ENCODE assay signal across 17 mouse cellular contexts in the genomic region with DNA sequence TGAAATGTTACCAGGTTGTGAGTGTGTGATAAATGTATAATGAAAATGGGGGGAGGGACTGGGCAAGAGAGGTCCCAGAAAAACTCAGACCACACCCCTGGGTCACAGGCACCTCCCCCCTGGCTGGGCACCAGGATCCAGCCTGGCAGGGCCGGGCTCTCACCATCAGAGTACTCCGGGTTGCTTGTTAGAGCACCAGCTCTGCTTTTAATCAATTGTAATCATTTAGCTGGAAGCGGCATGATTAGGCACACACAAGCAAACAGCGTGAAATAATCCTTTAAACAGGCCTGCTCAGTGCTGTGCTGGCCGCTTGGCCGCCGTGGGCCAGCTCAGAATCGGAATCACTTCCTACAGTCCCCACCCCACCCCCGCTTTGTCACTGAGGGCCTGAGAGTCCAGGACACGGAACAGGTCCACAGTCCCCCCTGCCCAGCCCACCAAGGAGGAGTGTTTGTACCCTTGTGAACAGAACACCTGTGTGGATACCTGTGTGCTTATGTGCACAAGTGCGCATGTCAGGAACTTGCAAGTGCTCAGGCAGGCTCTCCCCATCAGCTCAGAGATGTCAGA.
DNase-seq lines count a peak whose midpoint lies in the region; ATAC-seq lines count a peak whose summit lies in the region.
"Had no signal": no experiment of that assay in that cellular context is flagged by ENCODE, and none has a peak within 500 bp of the region (broad histone marks: within the 10 kb centered on the region; RNA-seq: fewer than 3 reads in every experiment).

No protein-coding gene starts in this region.

- no peak overlapping the region for H3K9ac ChIP-seq in hindbrain, embryonic 14.5 days
- H3K9ac ChIP-seq in hindbrain, embryonic 11.5 days (ENCODE audit: low read depth, low read length): no peak overlapping the region
- no peak overlapping the region for H3K9ac ChIP-seq in midbrain, embryonic 16.5 days (ENCODE audit: low read depth, low read length)
- no peak overlapping the region for H3K9ac ChIP-seq in midbrain, embryonic 14.5 days (replicated peaks; ENCODE audit: low read length)
- no peak overlapping the region for H3K9ac ChIP-seq in forebrain, embryonic 15.5 days (replicated peaks)
- H3K9ac ChIP-seq: heart, embryonic 13.5 days; liver, embryonic 15.5 days; midbrain, embryonic 12.5 days had no signal

- H3K27me3 ChIP-seq in hindbrain, embryonic 14.5 days (ENCODE audit: control insufficient read depth, insufficient read depth, low read length): no peaks in the 10 kb centered on the region
- H3K27me3 ChIP-seq in hindbrain, embryonic 11.5 days (ENCODE audit: control insufficient read depth, insufficient read depth, low read length): no peaks in the 10 kb centered on the region
- no peaks in the 10 kb centered on the region for H3K27me3 ChIP-seq in midbrain, embryonic 16.5 days (ENCODE audit: control insufficient read depth, insufficient read depth, low read depth, low read length)
- no peaks in the 10 kb centered on the region for H3K27me3 ChIP-seq in midbrain, embryonic 14.5 days (ENCODE audit: control insufficient read depth, insufficient read depth, low read length)
- H3K27me3 ChIP-seq in forebrain, embryonic 15.5 days: no peaks in the 10 kb centered on the region
- H3K27me3 ChIP-seq: heart, embryonic 13.5 days; liver, embryonic 15.5 days; midbrain, embryonic 12.5 days had no signal

- no peak for DNase-seq in hindbrain, embryonic 14.5 days (ENCODE audit: low spot score)
- DNase-seq in hindbrain, embryonic 11.5 days (ENCODE audit: low spot score): no peak
- DNase-seq in midbrain, embryonic 14.5 days: no peak
- no peak for DNase-seq in layer of hippocampus, adult 8-10 months (ENCODE audit: low spot score in 2 of 2)
- DNase-seq: adrenal gland, postnatal 10 days; kidney, adult 8-10 months; kidney, postnatal 36 days; layer of hippocampus, adult 9-11 months; right cerebral cortex, adult 18-20 months had no signal

- peaks cover 16% of the 10 kb centered on the region for H3K4me1 ChIP-seq in hindbrain, embryonic 14.5 days (replicated peaks; ENCODE audit: control insufficient read depth, insufficient read depth, low read length)
- no peaks in the 10 kb centered on the region for H3K4me1 ChIP-seq in hindbrain, embryonic 11.5 days (replicated peaks; ENCODE audit: control insufficient read depth, insufficient read depth, low read length)
- no peaks in the 10 kb centered on the region; the same call in 1 of the 2 replicates for H3K4me1 ChIP-seq in midbrain, embryonic 16.5 days (ENCODE audit: control insufficient read depth, insufficient read depth, low read length)
- 0 out of 2 replicates have a peak, but pooled peaks cover 10% of the 10 kb centered on the region for H3K4me1 ChIP-seq in midbrain, embryonic 14.5 days (ENCODE audit: control insufficient read depth, insufficient read depth, low read length)
- peaks cover 33% of the 10 kb centered on the region for H3K4me1 ChIP-seq in forebrain, embryonic 15.5 days
- H3K4me1 ChIP-seq: heart, embryonic 13.5 days; liver, embryonic 15.5 days had no signal

- H3K36me3 ChIP-seq in hindbrain, embryonic 14.5 days (replicated peaks; ENCODE audit: control insufficient read depth, insufficient read depth): peaks cover 6% of the 10 kb centered on the region; the same call in 1 of the 2 replicates
- 0 out of 2 replicates have a peak, but pooled peaks cover 4% of the 10 kb centered on the region for H3K36me3 ChIP-seq in hindbrain, embryonic 11.5 days (ENCODE audit: control insufficient read depth, insufficient read depth, low read length)
- no peaks in the 10 kb centered on the region for H3K36me3 ChIP-seq in midbrain, embryonic 16.5 days (ENCODE audit: control insufficient read depth, insufficient read depth, low read length)
- H3K36me3 ChIP-seq in midbrain, embryonic 14.5 days (ENCODE audit: control insufficient read depth, insufficient read depth, low read length): peaks cover 25% of the 10 kb centered on the region
- no peaks in the 10 kb centered on the region for H3K36me3 ChIP-seq in forebrain, embryonic 15.5 days
- H3K36me3 ChIP-seq: liver, embryonic 15.5 days had no signal

- WGBS in hindbrain, embryonic 14.5 days: 73% methylated on average over 11 of the region's 11 CpGs
- 94% methylated on average over 11 of the region's 11 CpGs for WGBS in hindbrain, embryonic 11.5 days
- WGBS in midbrain, embryonic 16.5 days: 63% methylated on average over 11 of the region's 11 CpGs
- 67% methylated on average over 11 of the region's 11 CpGs for whole genome bisulfite sequencing in midbrain, embryonic 14.5 days
- WGBS in forebrain, embryonic 15.5 days: 39% methylated on average over 11 of the region's 11 CpGs

- no peak overlapping the region for H3K4me3 ChIP-seq in hindbrain, embryonic 14.5 days (replicated peaks; ENCODE audit: low read length)
- no peak overlapping the region for H3K4me3 ChIP-seq in hindbrain, embryonic 11.5 days (ENCODE audit: low read depth, low read length)
- no peak overlapping the region for H3K4me3 ChIP-seq in midbrain, embryonic 16.5 days (ENCODE audit: low read depth, low read length)
- H3K4me3 ChIP-seq in midbrain, embryonic 14.5 days (replicated peaks; ENCODE audit: low read depth, low read length): no peak overlapping the region
- no peak overlapping the region for H3K4me3 ChIP-seq in forebrain, embryonic 15.5 days
- H3K4me3 ChIP-seq: heart, embryonic 13.5 days; liver, embryonic 15.5 days; midbrain, embryonic 12.5 days had no signal

- H3K27ac ChIP-seq in hindbrain, embryonic 14.5 days: no peak overlapping the region
- no peak overlapping the region for H3K27ac ChIP-seq in hindbrain, embryonic 11.5 days (ENCODE audit: low read depth, low read length)
- peak overlapping the region; percentile 30; the same call in 1 of the 2 replicates for H3K27ac ChIP-seq in midbrain, embryonic 16.5 days (ENCODE audit: low read length)
- H3K27ac ChIP-seq in midbrain, embryonic 14.5 days (replicated peaks; ENCODE audit: low read depth, low read length): no peak overlapping the region
- peak overlapping the region; percentile 12; the same call in 1 of the 2 replicates for H3K27ac ChIP-seq in forebrain, embryonic 15.5 days (replicated peaks)
- H3K27ac ChIP-seq: heart, embryonic 13.5 days; liver, embryonic 15.5 days; macrophage; midbrain, embryonic 12.5 days had no signal

- no peaks in the 10 kb centered on the region for H3K9me3 ChIP-seq in hindbrain, embryonic 14.5 days (ENCODE audit: control insufficient read depth, low read length)
- H3K9me3 ChIP-seq in hindbrain, embryonic 11.5 days (ENCODE audit: control insufficient read depth, low read length): no peaks in the 10 kb centered on the region
- H3K9me3 ChIP-seq in midbrain, embryonic 16.5 days (replicated peaks; ENCODE audit: control insufficient read depth, low read length, poor library complexity, severe bottlenecking): no peaks in the 10 kb centered on the region
- no peaks in the 10 kb centered on the region for H3K9me3 ChIP-seq in midbrain, embryonic 14.5 days (ENCODE audit: control insufficient read depth, low read length)
- no peaks in the 10 kb centered on the region for H3K9me3 ChIP-seq in forebrain, embryonic 15.5 days
- H3K9me3 ChIP-seq: heart, embryonic 13.5 days; liver, embryonic 15.5 days; midbrain, embryonic 12.5 days had no signal

- H3K4me2 ChIP-seq in hindbrain, embryonic 14.5 days (replicated peaks): no peak overlapping the region
- H3K4me2 ChIP-seq in hindbrain, embryonic 11.5 days (replicated peaks; ENCODE audit: low read depth, low read length): no peak overlapping the region
- no peak overlapping the region for H3K4me2 ChIP-seq in midbrain, embryonic 16.5 days (ENCODE audit: low read length)
- no peak overlapping the region for H3K4me2 ChIP-seq in midbrain, embryonic 14.5 days (ENCODE audit: low read length)
- H3K4me2 ChIP-seq in forebrain, embryonic 15.5 days (replicated peaks): no peak overlapping the region
- H3K4me2 ChIP-seq: heart, embryonic 13.5 days; liver, embryonic 15.5 days; midbrain, embryonic 12.5 days had no signal

- ATAC-seq in hindbrain, embryonic 14.5 days (ENCODE audit: low FRiP score): peak; percentile 19; the same call in 1 of the 2 replicates
- no peak for ATAC-seq in hindbrain, embryonic 11.5 days (ENCODE audit: low FRiP score)
- 0 out of 2 replicates have a peak, but pooled peaks have one; percentile 10 for ATAC-seq in midbrain, embryonic 16.5 days
- no peak; the same call in 1 of the 2 replicates for ATAC-seq in midbrain, embryonic 14.5 days (ENCODE audit: low FRiP score, low TSS enrichment)
- ATAC-seq in forebrain, embryonic 15.5 days (replicated peaks): peak; percentile 49
- no peak for ATAC-seq in activated CD4-positive, CD25-positive, alpha-beta regulatory T cell, adult 4 months
- ATAC-seq: Patski had no signal

Comparison
In these comparisons a context has a peak if more than half of its experiments do, and no peak if none do; other contexts are left out.
1. ATAC-seq: peak in hindbrain, embryonic 14.5 days (single experiment), midbrain, embryonic 16.5 days (single experiment) and forebrain, embryonic 15.5 days (single experiment); none in hindbrain, embryonic 11.5 days (single experiment), midbrain, embryonic 14.5 days (single experiment) and activated CD4-positive, CD25-positive, alpha-beta regulatory T cell, adult 4 months (single experiment).
2. H3K27ac ChIP-seq: peak in midbrain, embryonic 16.5 days (single experiment) and forebrain, embryonic 15.5 days (single experiment); none in hindbrain, embryonic 14.5 days (single experiment), hindbrain, embryonic 11.5 days (single experiment) and midbrain, embryonic 14.5 days (single experiment).